Mouse (Mus musculus) limb, embryonic 13.5 days (tissue): ENCODE data around the gene Erg. TPM values are rescaled to one million over a fixed set of nuclear protein-coding genes. Genes with fewer than 3 reads are reported as not detected.

Experiments
- ATAC-seq: fragments of 200-750 bp; cut with Nextera tagmentation; 2 replicates; pipeline ENCODE4 v1.8.0; 2017; ENCODE audit warnings: low read depth, moderate number of reproducible peaks, moderate TSS enrichment; ENCODE audit not compliant: low FRiP score
- H3K27ac ChIP-seq: fragments of 300-500 bp; sonication (generic); 2 replicates; pipeline ENCODE4 v1.5.1; 2015; ENCODE audit warnings: inconsistent platforms, mild to moderate bottlenecking, moderate library complexity
- H3K27me3 ChIP-seq: fragments of 300-500 bp; sonication (generic); 2 replicates; pipeline ENCODE4 v1.6.1; 2015; ENCODE audit warnings: mild to moderate bottlenecking, inconsistent platforms
- H3K36me3 ChIP-seq: fragments of 300-500 bp; sonication (generic); 2 replicates; pipeline ENCODE4 v1.6.1; 2015; ENCODE audit warnings: inconsistent platforms, mild to moderate bottlenecking, moderate library complexity
- H3K4me1 ChIP-seq: fragments of 300-500 bp; sonication (generic); 2 replicates; pipeline ENCODE4 v1.6.1; 2015; ENCODE audit warnings: inconsistent platforms
- H3K4me2 ChIP-seq: fragments of 300-500 bp; sonication (generic); replicated peaks from 2 replicates; pipeline ENCODE4 v1.6.1; 2015; ENCODE audit warnings: inconsistent platforms, mild to moderate bottlenecking, moderate library complexity
- H3K4me3 ChIP-seq: fragments of 300-500 bp; sonication (generic); 2 replicates; pipeline ENCODE4 v1.5.1; 2015; ENCODE audit warnings: moderate library complexity, mild to moderate bottlenecking, inconsistent platforms
- H3K9ac ChIP-seq: fragments of 300-500 bp; sonication (generic); 2 replicates; pipeline ENCODE4 v1.6.1; 2015; ENCODE audit warnings: mild to moderate bottlenecking, inconsistent platforms
- H3K9me3 ChIP-seq: fragments of 300-500 bp; sonication (generic); 2 replicates; pipeline ENCODE4 v1.6.1; 2016; ENCODE audit warnings: inconsistent platforms
- WGBS: fragments of 180-500 bp; shearing (Covaris S2); methylation state at CpG from one replicate; pipeline ENCODE4 v1.1.7; 2015; 5-methylcytosine and 5-hydroxymethylcytosine counted together
- polyA plus RNA-seq: library from polyadenylated mRNA; unstranded; fragments of >200 nt; fragmentation: Nextera tagmentation; extraction: Ambion mirVana; gene quantifications from 2 replicates; pipeline ENCODE4 v1.2.1, GENCODE M21; 2015

Erg gene
- polyA plus RNA-seq, 1 experiment from 2014 or later = 27.7 TPM

- Histone ChIP-seq H3K27ac (no peak overlapping the region), H3K9me3 (no peaks in the 10 kb centered on the region), H3K36me3 (0 out of 2 replicates have a peak, but pooled peaks cover 3% of the 10 kb centered on the region), H3K4me3 (no peak overlapping the region), H3K9ac (no peak overlapping the region), H3K4me2 (no peak overlapping the region), H3K27me3 (no peaks in the 10 kb centered on the region), H3K4me1 (peaks cover 34% of the 10 kb centered on the region)
- 73% methylated on average over 3 of the region's 3 CpGs for WGBS
- ATAC-seq = no peak
Observed at GRCm38 (mm10) chr16:95405496-95405895, 180.9 kb downstream of the Erg start.

- Histone ChIP-seq H3K4me2 (no peak overlapping the region), H3K36me3 (0 out of 2 replicates have a peak, but pooled peaks cover 3% of the 10 kb centered on the region), H3K27ac (no peak overlapping the region), H3K4me3 (no peak overlapping the region), H3K27me3 (no peaks in the 10 kb centered on the region), H3K9ac (no peak overlapping the region), H3K9me3 (no peaks in the 10 kb centered on the region), H3K4me1 (peaks cover 26% of the 10 kb centered on the region)
- WGBS = 80% methylated on average over 5 of the region's 5 CpGs
- ATAC-seq = no peak
Observed at GRCm38 (mm10) chr16:95403453-95403852, 182.9 kb downstream of the Erg start.

- no peak for ATAC-seq
- Histone ChIP-seq H3K4me1 (peaks cover 14% of the 10 kb centered on the region; the same call in 1 of the 2 replicates), H3K9ac (no peak overlapping the region), H3K4me3 (no peak overlapping the region), H3K27ac (no peak overlapping the region), H3K27me3 (no peaks in the 10 kb centered on the region), H3K9me3 (no peaks in the 10 kb centered on the region), H3K4me2 (no peak overlapping the region), H3K36me3 (0 out of 2 replicates have a peak, but pooled peaks cover 4% of the 10 kb centered on the region)
- WGBS = 87% methylated on average over 9 of the region's 9 CpGs
Observed at GRCm38 (mm10) chr16:95401869-95402268, 184.5 kb downstream of the Erg start.

- Histone ChIP-seq H3K4me1 (peaks cover 14% of the 10 kb centered on the region; the same call in 1 of the 2 replicates), H3K4me3 (no peak overlapping the region), H3K4me2 (no peak overlapping the region), H3K27ac (peak overlapping the region; percentile 84), H3K27me3 (no peaks in the 10 kb centered on the region), H3K36me3 (0 out of 2 replicates have a peak, but pooled peaks cover 8% of the 10 kb centered on the region), H3K9me3 (no peaks in the 10 kb centered on the region), H3K9ac (no peak overlapping the region)
- ATAC-seq = peak; percentile 79
- 72% methylated on average over 11 of the region's 11 CpGs for WGBS
Observed at GRCm38 (mm10) chr16:95398761-95399343, 187.5 kb downstream of the Erg start.

GRCm38 (mm10) chr16:95390787-95391186 lies 195.6 kb downstream of the Erg start:
- peaks cover 29% of the 10 kb centered on the region for H3K36me3 ChIP-seq
- H3K4me2 ChIP-seq = no peak overlapping the region
- WGBS = 29% methylated on average over 1 of the region's 1 CpGs
- no peak overlapping the region for H3K27ac ChIP-seq
- no peaks in the 10 kb centered on the region for H3K9me3 ChIP-seq
- H3K4me1 ChIP-seq = no peaks in the 10 kb centered on the region
- no peak for ATAC-seq
- H3K9ac ChIP-seq = no peak overlapping the region
- no peak overlapping the region for H3K4me3 ChIP-seq
- no peaks in the 10 kb centered on the region for H3K27me3 ChIP-seq

GRCm38 (mm10) chr16:95388811-95389529 lies 197.4 kb downstream of the Erg start:
- Histone ChIP-seq H3K9ac (no peak overlapping the region), H3K9me3 (peaks cover 13% of the 10 kb centered on the region; the same call in 1 of the 2 replicates), H3K4me3 (no peak overlapping the region), H3K4me1 (no peaks in the 10 kb centered on the region), H3K4me2 (no peak overlapping the region), H3K27ac (no peak overlapping the region), H3K36me3 (peaks cover 44% of the 10 kb centered on the region), H3K27me3 (no peaks in the 10 kb centered on the region)
- ATAC-seq = no peak
- 89% methylated on average over 4 of the region's 4 CpGs for WGBS

GRCm38 (mm10) chr16:95388292-95388691 lies 198.1 kb downstream of the Erg start:
- Histone ChIP-seq H3K9ac (no peak overlapping the region), H3K9me3 (peaks cover 13% of the 10 kb centered on the region; the same call in 1 of the 2 replicates), H3K27me3 (no peaks in the 10 kb centered on the region), H3K36me3 (peaks cover 44% of the 10 kb centered on the region), H3K4me2 (no peak overlapping the region), H3K4me1 (no peaks in the 10 kb centered on the region), H3K4me3 (no peak overlapping the region), H3K27ac (no peak overlapping the region)
- ATAC-seq = no peak
- 94% methylated on average over 5 of the region's 5 CpGs for WGBS

- Histone ChIP-seq H3K27me3 (no peaks in the 10 kb centered on the region), H3K4me3 (no peak overlapping the region), H3K4me2 (no peak overlapping the region), H3K9me3 (peaks cover 13% of the 10 kb centered on the region; the same call in 1 of the 2 replicates), H3K9ac (no peak overlapping the region), H3K27ac (no peak overlapping the region), H3K36me3 (peaks cover 44% of the 10 kb centered on the region), H3K4me1 (no peaks in the 10 kb centered on the region)
- ATAC-seq = no peak
- WGBS = 94% methylated on average over 2 of the region's 2 CpGs
Observed at GRCm38 (mm10) chr16:95387008-95387407, 199.4 kb downstream of the Erg start.

GRCm38 (mm10) chr16:95385299-95385973 lies 201.0 kb downstream of the Erg start:
- Histone ChIP-seq H3K36me3 (peaks cover 44% of the 10 kb centered on the region), H3K27ac (no peak overlapping the region), H3K4me1 (no peaks in the 10 kb centered on the region), H3K9me3 (peaks cover 13% of the 10 kb centered on the region; the same call in 1 of the 2 replicates), H3K4me3 (no peak overlapping the region), H3K4me2 (no peak overlapping the region), H3K9ac (no peak overlapping the region), H3K27me3 (no peaks in the 10 kb centered on the region)
- 86% methylated on average over 7 of the region's 7 CpGs for WGBS
- ATAC-seq = no peak

GRCm38 (mm10) chr16:95384590-95385148 lies 201.7 kb downstream of the Erg start:
- no peak overlapping the region for H3K27ac ChIP-seq
- no peak for ATAC-seq
- 94% methylated on average over 9 of the region's 9 CpGs for WGBS
- no peak overlapping the region for H3K4me3 ChIP-seq
- peaks cover 13% of the 10 kb centered on the region; the same call in 1 of the 2 replicates for H3K9me3 ChIP-seq
- peaks cover 50% of the 10 kb centered on the region for H3K36me3 ChIP-seq
- no peaks in the 10 kb centered on the region for H3K27me3 ChIP-seq
- H3K9ac ChIP-seq = no peak overlapping the region
- no peak overlapping the region for H3K4me2 ChIP-seq
- H3K4me1 ChIP-seq = no peaks in the 10 kb centered on the region

- Histone ChIP-seq H3K4me2 (no peak overlapping the region), H3K4me3 (no peak overlapping the region), H3K9me3 (peaks cover 13% of the 10 kb centered on the region; the same call in 1 of the 2 replicates), H3K27ac (peak overlapping the region; percentile 6; the same call in 1 of the 2 replicates), H3K4me1 (no peaks in the 10 kb centered on the region), H3K9ac (no peak overlapping the region), H3K27me3 (no peaks in the 10 kb centered on the region), H3K36me3 (peaks cover 40% of the 10 kb centered on the region)
- no peak for ATAC-seq
- 78% methylated on average over 5 of the region's 5 CpGs for WGBS
Observed at GRCm38 (mm10) chr16:95382251-95382650, 204.1 kb downstream of the Erg start.

GRCm38 (mm10) chr16:95376834-95377233 lies 209.6 kb downstream of the Erg start:
- peaks cover 23% of the 10 kb centered on the region for H3K4me1 ChIP-seq
- H3K27ac ChIP-seq = no peak overlapping the region
- H3K9me3 ChIP-seq = no peaks in the 10 kb centered on the region
- no peak for ATAC-seq
- no peak overlapping the region for H3K4me3 ChIP-seq
- H3K9ac ChIP-seq = no peak overlapping the region
- peaks cover 37% of the 10 kb centered on the region for H3K36me3 ChIP-seq
- no peaks in the 10 kb centered on the region for H3K27me3 ChIP-seq
- WGBS = 90% methylated on average over 7 of the region's 7 CpGs
- no peak overlapping the region for H3K4me2 ChIP-seq
